Mouse (Mus musculus) liver, embryonic 14.5 days (tissue): ENCODE measurements around the gene Znrf3.

ENCODE experiments used
- CTCF ChIP-seq: IDR thresholded peaks from 2 replicates; pipeline ENCODE4 v1.5.1; 2016; ENCODE audit warnings: antibody characterized with exemption, low read depth, control low read depth
- EP300 ChIP-seq: IDR thresholded peaks from 2 replicates; pipeline ENCODE4 v1.6.1; 2016; ENCODE audit warnings: antibody characterized with exemption, low read depth

DNA sequence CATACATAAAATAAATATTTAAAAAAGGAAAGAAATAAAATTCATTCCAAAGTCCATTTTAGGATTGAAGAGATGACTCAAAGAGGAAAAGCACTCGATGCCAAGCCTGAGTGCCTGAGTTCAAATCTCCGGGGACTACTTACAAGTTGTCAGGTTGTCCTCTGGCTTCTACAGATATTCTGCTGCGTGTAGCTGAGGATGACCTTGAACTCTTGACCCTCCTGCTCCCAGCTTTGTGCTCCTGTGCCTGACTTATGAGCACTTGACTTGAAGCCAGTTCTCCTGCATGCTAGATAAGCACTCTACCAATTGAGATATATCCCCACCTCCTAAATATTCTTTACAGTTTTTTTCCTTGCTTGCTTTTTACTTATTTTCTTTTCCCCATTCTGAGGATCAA lies 34.2 kb upstream of the Znrf3 start:
- TF ChIP-seq CTCF, result no peak
- TF ChIP-seq EP300, result no peak
